Mouse (Mus musculus): ENCODE results near the gene Hsd17b7. TPM values are rescaled to one million over a fixed set of nuclear protein-coding genes. Genes with fewer than 3 reads are reported as not detected.
"Not testable (repeated sequence)": the region's sequence is repeated elsewhere in the genome, so short reads cannot be mapped to it uniquely, and the experiment has no call there.

The Hsd17b7 gene
- polyA plus RNA-seq (2012; rRNA removed) = 11.5 and 12.0 TPM in 2 replicates

GRCm38 (mm10) chr1:169968792-169969515 is at the start of gene Hsd17b7:
Gene Hsd17b7 (minus strand): TSS chr1:169969241.
- peak; percentile 84 for DNase-seq (ENCODE audit: low read depth)

- peak; percentile 37 for DNase-seq (ENCODE audit: low read depth)
Measured at GRCm38 (mm10) chr1:170014784-170015183, 45.7 kb upstream of the Hsd17b7 start.

- no peak for DNase-seq (ENCODE audit: low read depth)
Measured at GRCm38 (mm10) chr1:170010716-170011505, 41.9 kb upstream of the Hsd17b7 start.

- DNase-seq (ENCODE audit: low read depth) = no peak
Measured at GRCm38 (mm10) chr1:170009296-170009695, 40.3 kb upstream of the Hsd17b7 start.

GRCm38 (mm10) chr1:170008432-170009220 is 39.6 kb upstream of the Hsd17b7 start:
- no peak for DNase-seq (ENCODE audit: low read depth)

GRCm38 (mm10) chr1:170006516-170006915 is 37.5 kb upstream of the Hsd17b7 start:
- no peak for DNase-seq (ENCODE audit: low read depth)

GRCm38 (mm10) chr1:170005297-170005696 is 36.3 kb upstream of the Hsd17b7 start:
- no peak for DNase-seq (ENCODE audit: low read depth)

- not testable (repeated sequence) for DNase-seq (ENCODE audit: low read depth)
Measured at GRCm38 (mm10) chr1:169993901-169994300, 24.9 kb upstream of the Hsd17b7 start.

GRCm38 (mm10) chr1:169986166-169986565 is 17.1 kb upstream of the Hsd17b7 start:
- no peak for DNase-seq (ENCODE audit: low read depth)

- DNase-seq (ENCODE audit: low read depth) = no peak
Measured at GRCm38 (mm10) chr1:169977621-169978020, 8.6 kb upstream of the Hsd17b7 start.

GRCm38 (mm10) chr1:169971998-169972397 is 3.0 kb upstream of the Hsd17b7 start:
- DNase-seq (ENCODE audit: low read depth) = no peak

- no peak for DNase-seq (ENCODE audit: low read depth)
Measured at GRCm38 (mm10) chr1:169970936-169971335, 1.9 kb upstream of the Hsd17b7 start.

GRCm38 (mm10) chr1:169969516-169969886 is 460 bp upstream of the Hsd17b7 start:
- DNase-seq (ENCODE audit: low read depth) = no peak

- no peak for DNase-seq (ENCODE audit: low read depth)
Measured at GRCm38 (mm10) chr1:169953106-169953505, 15.9 kb downstream of the Hsd17b7 start.

- DNase-seq (ENCODE audit: low read depth) = no peak
Measured at GRCm38 (mm10) chr1:169952636-169953035, 16.4 kb downstream of the Hsd17b7 start.

GRCm38 (mm10) chr1:169951561-169951960 is 17.5 kb downstream of the Hsd17b7 start:
- DNase-seq (ENCODE audit: low read depth) = no peak

- DNase-seq (ENCODE audit: low read depth) = no peak
Measured at GRCm38 (mm10) chr1:169950651-169951050, 18.4 kb downstream of the Hsd17b7 start.

- DNase-seq (ENCODE audit: low read depth) = no peak
Measured at GRCm38 (mm10) chr1:169949981-169950380, 19.1 kb downstream of the Hsd17b7 start.

- no peak for DNase-seq (ENCODE audit: low read depth)
Measured at GRCm38 (mm10) chr1:169948866-169949265, 20.2 kb downstream of the Hsd17b7 start.

GRCm38 (mm10) chr1:169948280-169948679 is 20.8 kb downstream of the Hsd17b7 start:
- DNase-seq (ENCODE audit: low read depth) = no peak

- no peak for DNase-seq (ENCODE audit: low read depth)
Measured at GRCm38 (mm10) chr1:169947654-169948053, 21.4 kb downstream of the Hsd17b7 start.

- DNase-seq (ENCODE audit: low read depth) = no peak
Measured at GRCm38 (mm10) chr1:169946004-169946403, 23.0 kb downstream of the Hsd17b7 start.

All from gonadal fat pad, adult 2 months (tissue).